Mouse (Mus musculus) right cerebral cortex, postnatal 4 days (tissue): ENCODE measurements at regions not wholly inside any gene's neighbourhood (a gene's known extent, or its start where the extent isn't known, plus 50 kb on each side); places are given as distances from the start of the nearest gene placed in this dataset.

ENCODE experiments used
- DNase-seq: peaks from one replicate; pipeline ENCODE4 v3.0.0-alpha.2; 2022

- no peak for DNase-seq
Observed at GRCm38 (mm10) chr4:82083519-82083918, 622.0 kb downstream of the Nfib start.

- DNase-seq, result no peak
Observed at GRCm38 (mm10) chr4:82068050-82068449, 625.4 kb upstream of the Mpdz start.

GRCm38 (mm10) chr4:82065641-82066358 is 623.2 kb upstream of the Mpdz start:
- no peak for DNase-seq

- DNase-seq, result no peak
Observed at GRCm38 (mm10) chr4:82062726-82063125, 620.1 kb upstream of the Mpdz start.

- no peak for DNase-seq
Observed at GRCm38 (mm10) chr4:82056671-82057070, 614.1 kb upstream of the Mpdz start.

- DNase-seq, result no peak
Observed at GRCm38 (mm10) chr4:82048171-82048570, 605.6 kb upstream of the Mpdz start.

- DNase-seq, result no peak
Observed at GRCm38 (mm10) chr4:82037473-82037872, 594.9 kb upstream of the Mpdz start.

- no peak for DNase-seq
Observed at GRCm38 (mm10) chr4:82035074-82035703, 592.6 kb upstream of the Mpdz start.

GRCm38 (mm10) chr4:82029237-82029636 is 586.6 kb upstream of the Mpdz start:
- DNase-seq, result no peak

GRCm38 (mm10) chr4:82027447-82027881 is 584.8 kb upstream of the Mpdz start:
- no peak for DNase-seq

GRCm38 (mm10) chr4:82001406-82001732 is 558.8 kb upstream of the Mpdz start:
- DNase-seq, result no peak

- DNase-seq, result peak; percentile 3
Observed at GRCm38 (mm10) chr4:82000590-82001405, 558.2 kb upstream of the Mpdz start.

- DNase-seq, result peak; percentile 49
Observed at GRCm38 (mm10) chr4:81999654-82000314, 557.2 kb upstream of the Mpdz start.

- DNase-seq, result no peak
Observed at GRCm38 (mm10) chr4:81999093-81999492, 556.5 kb upstream of the Mpdz start.

GRCm38 (mm10) chr4:81996445-81996844 is 553.8 kb upstream of the Mpdz start:
- DNase-seq, result no peak

GRCm38 (mm10) chr4:81995243-81995642 is 552.6 kb upstream of the Mpdz start:
- DNase-seq, result no peak

- DNase-seq, result no peak
Observed at GRCm38 (mm10) chr4:81988796-81989195, 546.2 kb upstream of the Mpdz start.

- no peak for DNase-seq
Observed at GRCm38 (mm10) chr4:81986616-81987015, 544.0 kb upstream of the Mpdz start.

- DNase-seq, result no peak
Observed at GRCm38 (mm10) chr4:81981811-81982210, 539.2 kb upstream of the Mpdz start.

- no peak for DNase-seq
Observed at GRCm38 (mm10) chr4:81970472-81970871, 527.9 kb upstream of the Mpdz start.

GRCm38 (mm10) chr4:81969621-81970115 is 527.1 kb upstream of the Mpdz start:
- no peak for DNase-seq

- no peak for DNase-seq
Observed at GRCm38 (mm10) chr4:81966054-81966623, 523.5 kb upstream of the Mpdz start.

GRCm38 (mm10) chr4:81963112-81963511 is 520.5 kb upstream of the Mpdz start:
- DNase-seq, result no peak
